Mouse (Mus musculus) CH12F3 (cell line): ENCODE measurements around the gene H2-M10.4.
"Not testable (repeated sequence)": the region's sequence is repeated elsewhere in the genome, so short reads cannot be mapped to it uniquely, and the experiment has no call there.

Experiments
- in situ Hi-C: fragments of 300-500 bp; cut with MboI; formaldehyde crosslinking; loops from 2 replicates; pipeline ENCODE4 v1.14.3; 2020; ENCODE audit warnings: low sequenced_read_pairs

H2-M10.4 gene

GRCm38 (mm10) chr17:36462234-36462633 lies at the start of gene H2-M10.4:
Gene H2-M10.4, minus strand, starts transcription at chr17:36462334.
- in situ Hi-C loops: no loop called here

GRCm38 (mm10) chr17:36503910-36504309 lies 41.8 kb upstream of the H2-M10.4 start:
- in situ Hi-C loops: no loop called here

DNA sequence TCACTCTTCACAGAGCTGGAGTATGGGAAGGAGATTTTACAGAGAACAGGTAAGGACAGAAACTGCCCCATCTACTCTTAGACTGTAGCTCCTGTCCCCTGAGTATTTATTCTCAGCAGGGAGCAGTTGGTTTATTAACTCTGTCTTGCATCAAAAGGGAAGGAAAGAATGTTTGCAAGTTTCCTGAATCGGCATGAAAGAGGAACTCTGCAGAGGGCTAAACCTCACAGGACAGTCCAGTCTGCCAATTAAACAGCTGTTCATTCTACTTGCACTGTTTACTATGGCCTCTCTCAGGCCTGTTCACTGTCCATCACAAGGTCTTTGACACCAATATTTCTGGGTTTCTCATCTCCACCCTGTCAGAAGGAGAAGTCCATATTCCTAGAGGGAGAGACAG lies 38.3 kb upstream of the H2-M10.4 start:
- in situ Hi-C loops: no loop called here

DNA sequence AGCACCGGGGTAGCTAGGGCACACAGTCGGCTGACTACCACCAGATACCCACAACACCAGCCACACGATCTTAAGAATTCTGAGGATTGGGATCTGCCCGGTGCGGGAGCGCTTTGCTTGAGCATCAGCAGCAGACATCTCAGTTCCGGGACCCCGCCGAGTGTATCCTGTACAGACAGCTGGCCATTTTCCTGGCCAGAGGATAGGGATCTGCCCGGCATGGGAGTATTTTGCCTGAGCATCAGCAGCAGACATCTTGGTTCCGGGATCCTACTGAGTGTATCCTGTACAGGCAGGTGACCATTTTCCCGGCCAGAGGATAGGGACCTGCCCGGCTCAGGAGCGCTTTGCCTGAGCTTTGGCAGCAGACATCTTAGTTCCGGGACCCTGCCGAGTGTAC lies 26.0 kb upstream of the H2-M10.4 start:
- in situ Hi-C loops: not testable (repeated sequence)

DNA sequence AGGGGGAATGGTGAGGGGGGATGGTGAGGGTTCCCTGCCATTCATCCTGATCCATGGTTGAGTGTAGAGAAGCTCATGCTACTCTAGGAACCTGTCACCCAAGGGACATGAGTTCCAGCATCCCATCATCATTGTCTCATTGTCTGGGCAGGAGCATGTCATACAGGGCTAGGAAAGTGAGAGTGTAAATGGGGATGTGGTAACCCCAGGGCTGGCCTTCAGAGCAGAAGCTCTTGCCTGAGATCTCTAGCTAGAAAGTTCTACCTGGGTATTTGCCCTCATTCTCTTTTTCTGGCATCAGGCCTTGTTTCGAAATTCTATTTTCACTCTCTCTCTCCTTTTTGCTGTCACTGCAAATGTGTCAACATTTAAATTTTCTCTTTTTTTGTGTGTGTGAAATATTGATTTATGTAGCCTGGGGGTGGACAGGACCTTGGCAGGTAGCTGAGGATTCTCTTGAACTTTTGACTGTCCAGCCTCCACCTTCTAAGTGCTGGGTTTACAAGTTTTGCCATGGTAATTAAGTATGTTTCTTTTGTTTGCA lies 24.6 kb upstream of the H2-M10.4 start:
- in situ Hi-C loops: no loop called here

DNA sequence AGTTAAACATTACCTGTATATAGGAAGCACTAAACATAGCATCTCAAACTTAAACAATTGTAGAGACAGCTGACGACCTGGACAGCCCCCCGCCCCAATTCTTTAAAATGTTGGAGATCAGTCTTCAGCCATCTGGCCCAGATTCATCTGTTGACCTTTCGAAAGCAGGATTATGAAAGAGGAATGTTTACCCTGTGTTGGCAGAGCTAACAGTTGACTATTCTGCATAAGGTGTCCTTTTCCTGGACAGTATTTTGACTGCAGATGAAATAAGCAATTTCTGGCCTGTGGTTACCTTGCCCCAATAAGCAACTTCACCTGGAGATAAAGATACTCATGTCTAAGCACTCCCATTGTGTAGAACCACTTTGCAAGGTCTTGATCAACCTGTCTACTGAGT lies 21.7 kb upstream of the H2-M10.4 start:
- in situ Hi-C loops: no loop called here

GRCm38 (mm10) chr17:36456260-36456659 lies 5.9 kb downstream of the H2-M10.4 start:
- in situ Hi-C loops: no loop called here

- in situ Hi-C loops: no loop called here
These were observed 30.7 kb downstream of the H2-M10.4 start for GRCm38 (mm10) chr17:36431411-36431810.

GRCm38 (mm10) chr17:36418091-36418754 lies 43.9 kb downstream of the H2-M10.4 start:
- in situ Hi-C loops: loop anchor here (10.0 to 25.0 kb wide), 2 partner anchors 63 to 319 kb away; no protein-coding TSS in a partner anchor

DNA sequence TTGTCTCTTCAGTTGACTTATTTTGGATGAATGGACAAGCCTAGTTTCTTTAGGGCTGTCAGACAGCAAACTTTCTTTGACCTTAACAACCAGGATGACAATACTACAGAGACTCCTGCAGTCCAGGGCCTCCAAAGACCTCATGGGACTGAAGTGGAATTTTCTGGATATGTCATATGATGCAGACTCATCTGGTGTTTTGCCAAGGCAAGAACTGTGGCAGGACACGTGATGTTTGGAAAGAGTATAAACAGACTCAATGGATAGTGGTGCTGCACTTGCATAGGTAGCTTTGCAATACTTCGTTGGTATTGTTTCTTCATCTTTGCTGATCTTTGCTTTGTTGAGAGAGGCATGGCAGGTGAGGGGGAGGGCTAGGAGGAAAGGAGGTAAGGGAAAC lies 44.7 kb downstream of the H2-M10.4 start:
- in situ Hi-C loops: loop anchor here (10.0 to 25.0 kb wide), 2 partner anchors 63 to 320 kb away; no protein-coding TSS in a partner anchor

GRCm38 (mm10) chr17:36415407-36415806 lies 46.7 kb downstream of the H2-M10.4 start:
- in situ Hi-C loops: loop anchor here (10.0 to 25.0 kb wide), 2 partner anchors 61 to 322 kb away; no protein-coding TSS in a partner anchor

GRCm38 (mm10) chr17:36414361-36414760 lies 47.8 kb downstream of the H2-M10.4 start:
- in situ Hi-C loops: loop anchor here (10.0 to 25.0 kb wide), 2 partner anchors 60 to 323 kb away; no protein-coding TSS in a partner anchor
